Mouse (Mus musculus): ENCODE results near the gene Lars2. TPM values are rescaled to one million over a fixed set of nuclear protein-coding genes. Genes with fewer than 3 reads are reported as not detected.
"Not testable (repeated sequence)": the region's sequence is repeated elsewhere in the genome, so short reads cannot be mapped to it uniquely, and the experiment has no call there.

The Lars2 gene
- total RNA-seq, 1 experiment = 28,940 TPM

GRCm38 (mm10) chr9:123438223-123438622 lies 71.5 kb downstream of the Lars2 start:
- H3K4me3 ChIP-seq (ENCODE audit: insufficient read depth in 1 of 2, low read depth in 1 of 2, low read length in 2 of 2, poor library complexity in 1 of 2, severe bottlenecking in 1 of 2) = no peak overlapping the region
- no peak for DNase-seq (ENCODE audit: low read depth, low spot score)
- H3K9ac ChIP-seq (ENCODE audit: insufficient read depth, low read depth, low read length, poor library complexity, severe bottlenecking) = no peak overlapping the region
- H3K27ac ChIP-seq (ENCODE audit: insufficient read depth, low read depth, low read length, poor library complexity, severe bottlenecking) = no peak overlapping the region
- in situ Hi-C loops (cut with MboI; ENCODE audit: low sequenced_read_pairs in 2 of 2, unreplicated experiment in 2 of 2) = no loop called here
- no peaks in the 10 kb centered on the region for H3K36me3 ChIP-seq (ENCODE audit: control insufficient read depth, insufficient read depth, low read length, poor library complexity, severe bottlenecking)
- no peaks in the 10 kb centered on the region for H3K9me3 ChIP-seq (ENCODE audit: control insufficient read depth, insufficient read depth, low read depth, low read length)
- H3K4me1 ChIP-seq (ENCODE audit: control insufficient read depth in 2 of 2, insufficient read depth in 2 of 2, low read length in 2 of 2, poor library complexity in 1 of 2) = no peaks in the 10 kb centered on the region
- TF ChIP-seq ZC3H11A (IDR thresholded peaks at IDR 0.05; ENCODE audit: borderline replicate concordance, low read depth, low read length) (no peak), MAFK (IDR thresholded peaks at IDR 0.05; ENCODE audit: insufficient read depth, low read depth, low read length) (no peak), ZNF384 (IDR thresholded peaks at IDR 0.05; ENCODE audit: low read depth, low read length) (no peak)

- H3K36me3 ChIP-seq (ENCODE audit: control insufficient read depth, insufficient read depth, low read length, poor library complexity, severe bottlenecking) = no peaks in the 10 kb centered on the region
- H3K4me1 ChIP-seq (ENCODE audit: control insufficient read depth in 2 of 2, insufficient read depth in 2 of 2, low read length in 2 of 2, poor library complexity in 1 of 2) = no peaks in the 10 kb centered on the region
- no peaks in the 10 kb centered on the region for H3K9me3 ChIP-seq (ENCODE audit: control insufficient read depth, insufficient read depth, low read depth, low read length)
- H3K27ac ChIP-seq (ENCODE audit: insufficient read depth, low read depth, low read length, poor library complexity, severe bottlenecking) = no peak overlapping the region
- in situ Hi-C loops (cut with MboI; ENCODE audit: low sequenced_read_pairs in 2 of 2, unreplicated experiment in 2 of 2) = no loop called here
- TF ChIP-seq ZC3H11A (IDR thresholded peaks at IDR 0.05; ENCODE audit: borderline replicate concordance, low read depth, low read length) (no peak), CHD2 (IDR thresholded peaks at IDR 0.05; ENCODE audit: low read depth, low read length) (no peak), ZNF384 (IDR thresholded peaks at IDR 0.05; ENCODE audit: low read depth, low read length) (no peak), MAFK (IDR thresholded peaks at IDR 0.05; ENCODE audit: insufficient read depth, low read depth, low read length) (no peak), HCFC1 (IDR thresholded peaks at IDR 0.05; ENCODE audit: borderline replicate concordance, insufficient read depth, low read length) (no peak)
- no peak overlapping the region for H3K4me3 ChIP-seq (ENCODE audit: insufficient read depth in 1 of 2, low read depth in 1 of 2, low read length in 2 of 2, poor library complexity in 1 of 2, severe bottlenecking in 1 of 2)
- no peak overlapping the region for H3K9ac ChIP-seq (ENCODE audit: insufficient read depth, low read depth, low read length, poor library complexity, severe bottlenecking)
- DNase-seq (ENCODE audit: low read depth, low spot score) = no peak
Measured at GRCm38 (mm10) chr9:123440230-123441058, 73.7 kb downstream of the Lars2 start.

GRCm38 (mm10) chr9:123447101-123447500 lies 80.4 kb downstream of the Lars2 start:
- H3K9ac ChIP-seq (ENCODE audit: insufficient read depth, low read depth, low read length, poor library complexity, severe bottlenecking); H3K4me3 ChIP-seq (ENCODE audit: insufficient read depth in 1 of 2, low read depth in 1 of 2, low read length in 2 of 2, poor library complexity in 1 of 2, severe bottlenecking in 1 of 2); in situ Hi-C loops (cut with MboI; ENCODE audit: low sequenced_read_pairs in 2 of 2, unreplicated experiment in 2 of 2); H3K36me3 ChIP-seq (ENCODE audit: control insufficient read depth, insufficient read depth, low read length, poor library complexity, severe bottlenecking); DNase-seq (ENCODE audit: low read depth, low spot score); H3K9me3 ChIP-seq (ENCODE audit: control insufficient read depth, insufficient read depth, low read depth, low read length); H3K27ac ChIP-seq (ENCODE audit: insufficient read depth, low read depth, low read length, poor library complexity, severe bottlenecking); H3K4me1 ChIP-seq (ENCODE audit: control insufficient read depth in 2 of 2, insufficient read depth in 2 of 2, low read length in 2 of 2, poor library complexity in 1 of 2): not testable (repeated sequence)

- H3K36me3 ChIP-seq (ENCODE audit: control insufficient read depth, insufficient read depth, low read length, poor library complexity, severe bottlenecking) = no peaks in the 10 kb centered on the region
- H3K4me1 ChIP-seq (ENCODE audit: control insufficient read depth in 2 of 2, insufficient read depth in 2 of 2, low read length in 2 of 2, poor library complexity in 1 of 2) = no peaks in the 10 kb centered on the region
- TF ChIP-seq ZNF384 (IDR thresholded peaks at IDR 0.05; ENCODE audit: low read depth, low read length) = no peak
- TF ChIP-seq CHD2 (IDR thresholded peaks at IDR 0.05; ENCODE audit: low read depth, low read length) = no peak
- no peak for TF ChIP-seq HCFC1 (IDR thresholded peaks at IDR 0.05; ENCODE audit: borderline replicate concordance, insufficient read depth, low read length)
- no peak for TF ChIP-seq MAFK (IDR thresholded peaks at IDR 0.05; ENCODE audit: insufficient read depth, low read depth, low read length)
- no peak for TF ChIP-seq ZC3H11A (IDR thresholded peaks at IDR 0.05; ENCODE audit: borderline replicate concordance, low read depth, low read length)
- DNase-seq (ENCODE audit: low read depth, low spot score) = no peak
- no peak overlapping the region for H3K9ac ChIP-seq (ENCODE audit: insufficient read depth, low read depth, low read length, poor library complexity, severe bottlenecking)
- in situ Hi-C loops (cut with MboI; ENCODE audit: low sequenced_read_pairs in 2 of 2, unreplicated experiment in 2 of 2) = no loop called here
- H3K4me3 ChIP-seq (ENCODE audit: insufficient read depth in 1 of 2, low read depth in 1 of 2, low read length in 2 of 2, poor library complexity in 1 of 2, severe bottlenecking in 1 of 2) = no peak overlapping the region
- no peak overlapping the region for H3K27ac ChIP-seq (ENCODE audit: insufficient read depth, low read depth, low read length, poor library complexity, severe bottlenecking)
- H3K9me3 ChIP-seq (ENCODE audit: control insufficient read depth, insufficient read depth, low read depth, low read length) = no peaks in the 10 kb centered on the region
Measured at GRCm38 (mm10) chr9:123448594-123448993, 81.9 kb downstream of the Lars2 start.

GRCm38 (mm10) chr9:123450174-123450573 lies 83.4 kb downstream of the Lars2 start:
- TF ChIP-seq CHD2 (IDR thresholded peaks at IDR 0.05; ENCODE audit: low read depth, low read length) = no peak
- peak; percentile 63; the same call in 1 of the 2 replicates for TF ChIP-seq ZC3H11A (IDR thresholded peaks at IDR 0.05; ENCODE audit: borderline replicate concordance, low read depth, low read length)
- in situ Hi-C loops (cut with MboI; ENCODE audit: low sequenced_read_pairs in 2 of 2, unreplicated experiment in 2 of 2) = no loop called here
- DNase-seq (ENCODE audit: low read depth, low spot score) = peak; percentile 36
- no peaks in the 10 kb centered on the region for H3K4me1 ChIP-seq (ENCODE audit: control insufficient read depth in 2 of 2, insufficient read depth in 2 of 2, low read length in 2 of 2, poor library complexity in 1 of 2)
- H3K9me3 ChIP-seq (ENCODE audit: control insufficient read depth, insufficient read depth, low read depth, low read length) = no peaks in the 10 kb centered on the region
- H3K9ac ChIP-seq (ENCODE audit: insufficient read depth, low read depth, low read length, poor library complexity, severe bottlenecking) = no peak overlapping the region
- H3K36me3 ChIP-seq (ENCODE audit: control insufficient read depth, insufficient read depth, low read length, poor library complexity, severe bottlenecking) = no peaks in the 10 kb centered on the region; the same call in 1 of the 2 replicates
- no peak overlapping the region for H3K27ac ChIP-seq (ENCODE audit: insufficient read depth, low read depth, low read length, poor library complexity, severe bottlenecking)
- no peak overlapping the region for H3K4me3 ChIP-seq (ENCODE audit: insufficient read depth in 1 of 2, low read depth in 1 of 2, low read length in 2 of 2, poor library complexity in 1 of 2, severe bottlenecking in 1 of 2)
